Mouse (Mus musculus): ENCODE results near the gene Gm21985. TPM values are rescaled to one million over a fixed set of nuclear protein-coding genes. Genes with fewer than 3 reads are reported as not detected.
"Not testable (repeated sequence)": the region's sequence is repeated elsewhere in the genome, so short reads cannot be mapped to it uniquely, and the experiment has no call there.

Gene Gm21985
- polyA plus RNA-seq, 1 experiment from 2014 or later: not detected

DNA sequence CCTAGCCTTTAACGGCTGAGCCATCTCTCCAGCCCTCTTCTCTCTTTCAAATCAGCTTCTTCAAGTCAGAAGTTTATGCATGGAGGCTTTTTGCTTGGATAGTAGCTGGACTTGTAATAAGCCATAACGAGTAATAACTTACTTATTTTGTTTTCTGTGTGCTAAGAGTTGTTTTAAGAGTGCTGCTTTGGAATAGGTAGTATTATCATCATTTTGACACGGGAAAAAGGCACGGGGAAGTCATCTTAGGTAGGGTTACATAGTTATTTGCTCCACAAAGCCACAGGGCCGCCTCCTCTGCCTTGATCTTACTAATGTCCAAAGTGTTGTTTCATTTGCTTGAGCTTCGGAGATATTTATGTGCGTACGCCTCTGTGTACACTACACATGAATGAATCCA is 114.0 kb downstream of the Gm21985 start:
- H3K4me2 ChIP-seq: peak overlapping the region; percentile 74
- H3K4me1 ChIP-seq: peaks cover 39% of the 10 kb centered on the region
- no peaks in the 10 kb centered on the region for H3K9me3 ChIP-seq (replicated peaks)
- H3K36me3 ChIP-seq: no peaks in the 10 kb centered on the region
- ATAC-seq: no peak
- H3K9ac ChIP-seq: peak overlapping the region; percentile 90
- peak overlapping the region; percentile 91 for H3K4me3 ChIP-seq
- no peaks in the 10 kb centered on the region for H3K27me3 ChIP-seq (replicated peaks)
- WGBS (ENCODE audit: insufficient replicate concordance): 38% methylated on average over 8 of the region's 8 CpGs
- H3K27ac ChIP-seq: peak overlapping the region; percentile 91

DNA sequence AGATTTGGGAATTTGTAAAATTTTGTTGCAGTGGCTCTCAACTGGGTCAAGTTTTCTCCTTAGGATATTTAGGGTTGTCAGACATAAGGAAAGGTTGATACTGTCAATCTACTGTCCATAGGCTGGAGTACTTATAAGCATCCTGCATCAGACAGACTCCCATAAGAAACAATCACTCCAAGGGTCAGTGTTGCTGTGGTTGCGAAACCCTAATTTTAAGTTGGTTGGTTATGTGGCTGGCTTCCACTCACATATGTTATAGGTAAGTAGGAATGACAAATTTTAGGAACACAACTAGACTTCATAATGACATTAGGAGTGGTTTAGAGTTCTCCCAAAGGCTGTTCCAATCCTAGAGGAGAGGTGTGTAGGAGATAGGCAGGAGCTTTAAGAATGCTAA is 115.1 kb downstream of the Gm21985 start:
- Histone ChIP-seq H3K4me3 (no peak overlapping the region), H3K4me1 (peaks cover 46% of the 10 kb centered on the region), H3K27me3 (replicated peaks) (no peaks in the 10 kb centered on the region), H3K36me3 (peaks cover 5% of the 10 kb centered on the region; the same call in 1 of the 2 replicates), H3K9ac (peak overlapping the region; percentile 90; the same call in 1 of the 2 replicates), H3K9me3 (replicated peaks) (no peaks in the 10 kb centered on the region), H3K4me2 (peak overlapping the region; percentile 74), H3K27ac (no peak overlapping the region)
- no peak for ATAC-seq
- WGBS (ENCODE audit: insufficient replicate concordance): 95% methylated on average over 1 of the region's 1 CpGs

GRCm38 (mm10) chr2:112390843-112391242 is 124.7 kb downstream of the Gm21985 start:
- peaks cover 17% of the 10 kb centered on the region for H3K4me1 ChIP-seq
- ATAC-seq: no peak
- WGBS (ENCODE audit: insufficient replicate concordance): 82% methylated on average over 5 of the region's 5 CpGs

DNA sequence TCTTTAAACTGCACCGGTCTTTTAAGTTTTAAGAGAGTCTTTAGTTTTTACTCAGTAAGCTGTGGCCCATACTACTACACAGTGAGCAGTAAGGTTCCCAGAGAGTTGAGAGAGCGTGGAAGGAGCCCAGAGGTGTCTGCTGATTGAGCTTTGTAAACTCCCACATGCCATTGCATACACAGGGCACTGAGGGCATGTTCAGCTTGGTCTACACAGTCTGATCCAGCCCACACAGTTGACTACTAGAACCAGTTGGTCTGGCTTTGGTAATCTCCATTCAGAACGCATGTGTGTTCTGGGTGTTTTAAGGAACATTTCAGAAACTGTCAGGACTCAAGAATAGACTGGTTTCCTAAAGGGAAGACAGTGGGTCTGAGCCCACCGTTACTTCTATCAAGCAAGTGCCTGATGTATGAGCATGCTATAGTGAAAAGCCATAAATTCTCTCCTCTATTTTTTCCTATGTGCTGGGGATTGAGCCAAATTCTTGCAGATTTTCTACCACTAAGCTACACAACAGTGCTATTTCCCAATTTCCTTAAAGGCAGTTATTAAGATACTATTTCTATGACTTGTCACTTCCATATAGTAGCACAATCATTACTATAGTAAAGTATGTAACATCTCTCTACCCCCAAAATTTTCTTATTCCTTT is 125.4 kb downstream of the Gm21985 start:
- Histone ChIP-seq H3K4me2 (no peak overlapping the region), H3K4me3 (no peak overlapping the region), H3K27me3 (replicated peaks) (no peaks in the 10 kb centered on the region), H3K36me3 (no peaks in the 10 kb centered on the region), H3K4me1 (peaks cover 18% of the 10 kb centered on the region), H3K9ac (no peak overlapping the region), H3K27ac (no peak overlapping the region), H3K9me3 (replicated peaks) (no peaks in the 10 kb centered on the region)
- 78% methylated on average over 4 of the region's 4 CpGs for whole genome bisulfite sequencing (ENCODE audit: insufficient replicate concordance)
- no peak for ATAC-seq

More at GRCm38 (mm10) chr2:112390843-112391242, 124.7 kb downstream of the Gm21985 start:
- Histone ChIP-seq H3K4me2 (no peak overlapping the region), H3K4me3 (no peak overlapping the region), H3K27me3 (replicated peaks) (no peaks in the 10 kb centered on the region), H3K27ac (no peak overlapping the region), H3K36me3 (peaks cover 2% of the 10 kb centered on the region; the same call in 1 of the 2 replicates), H3K9me3 (replicated peaks) (no peaks in the 10 kb centered on the region), H3K9ac (no peak overlapping the region)

- ATAC-seq: no peak
- Histone ChIP-seq H3K36me3 (no peaks in the 10 kb centered on the region), H3K27ac (no peak overlapping the region), H3K9ac (no peak overlapping the region), H3K4me3 (no peak overlapping the region), H3K4me1 (peaks cover 22% of the 10 kb centered on the region), H3K27me3 (replicated peaks) (no peaks in the 10 kb centered on the region), H3K4me2 (no peak overlapping the region), H3K9me3 (replicated peaks) (no peaks in the 10 kb centered on the region)
- 36% methylated on average over 1 of the region's 1 CpGs for WGBS (ENCODE audit: insufficient replicate concordance)
Observed at GRCm38 (mm10) chr2:112392689-112393088, 126.6 kb downstream of the Gm21985 start.

GRCm38 (mm10) chr2:112393958-112394357 is 127.8 kb downstream of the Gm21985 start:
- Histone ChIP-seq H3K9me3 (replicated peaks) (no peaks in the 10 kb centered on the region), H3K27me3 (replicated peaks) (no peaks in the 10 kb centered on the region), H3K4me2 (no peak overlapping the region), H3K27ac (no peak overlapping the region), H3K4me1 (peaks cover 22% of the 10 kb centered on the region), H3K9ac (no peak overlapping the region), H3K4me3 (no peak overlapping the region), H3K36me3 (no peaks in the 10 kb centered on the region)
- no peak for ATAC-seq

- H3K36me3 ChIP-seq: no peaks in the 10 kb centered on the region
- H3K27me3 ChIP-seq (replicated peaks): no peaks in the 10 kb centered on the region
- H3K4me3 ChIP-seq: no peak overlapping the region
- 24% methylated on average over 1 of the region's 1 CpGs for WGBS (ENCODE audit: insufficient replicate concordance)
- no peak overlapping the region for H3K9ac ChIP-seq
- peak; percentile 57; the same call in 1 of the 2 replicates for ATAC-seq
- no peak overlapping the region for H3K27ac ChIP-seq
- H3K4me1 ChIP-seq: peaks cover 12% of the 10 kb centered on the region
- H3K4me2 ChIP-seq: no peak overlapping the region
- H3K9me3 ChIP-seq (replicated peaks): no peaks in the 10 kb centered on the region
Observed at GRCm38 (mm10) chr2:112396649-112397048, 130.5 kb downstream of the Gm21985 start.

GRCm38 (mm10) chr2:112407030-112407429 is 140.9 kb downstream of the Gm21985 start:
- no peak overlapping the region for H3K4me3 ChIP-seq
- H3K27me3 ChIP-seq (replicated peaks): no peaks in the 10 kb centered on the region
- ATAC-seq: no peak
- H3K36me3 ChIP-seq: peaks cover 49% of the 10 kb centered on the region
- no peak overlapping the region for H3K9ac ChIP-seq
- WGBS (ENCODE audit: insufficient replicate concordance): 87% methylated on average over 3 of the region's 3 CpGs
- no peak overlapping the region for H3K4me2 ChIP-seq
- H3K9me3 ChIP-seq (replicated peaks): no peaks in the 10 kb centered on the region
- no peaks in the 10 kb centered on the region for H3K4me1 ChIP-seq
- no peak overlapping the region for H3K27ac ChIP-seq

- Histone ChIP-seq H3K4me2 (no peak overlapping the region), H3K36me3 (no peaks in the 10 kb centered on the region), H3K27ac (no peak overlapping the region), H3K4me3 (no peak overlapping the region), H3K9ac (no peak overlapping the region), H3K4me1 (peaks cover 5% of the 10 kb centered on the region; the same call in 1 of the 2 replicates), H3K9me3 (replicated peaks) (no peaks in the 10 kb centered on the region), H3K27me3 (replicated peaks) (peaks cover 3% of the 10 kb centered on the region; the same call in 1 of the 2 replicates)
- no peak; the same call in 1 of the 2 replicates for ATAC-seq
- whole genome bisulfite sequencing (ENCODE audit: insufficient replicate concordance): 27% methylated on average over 3 of the region's 3 CpGs
Observed at GRCm38 (mm10) chr2:112425308-112425707, 159.2 kb downstream of the Gm21985 start.

DNA sequence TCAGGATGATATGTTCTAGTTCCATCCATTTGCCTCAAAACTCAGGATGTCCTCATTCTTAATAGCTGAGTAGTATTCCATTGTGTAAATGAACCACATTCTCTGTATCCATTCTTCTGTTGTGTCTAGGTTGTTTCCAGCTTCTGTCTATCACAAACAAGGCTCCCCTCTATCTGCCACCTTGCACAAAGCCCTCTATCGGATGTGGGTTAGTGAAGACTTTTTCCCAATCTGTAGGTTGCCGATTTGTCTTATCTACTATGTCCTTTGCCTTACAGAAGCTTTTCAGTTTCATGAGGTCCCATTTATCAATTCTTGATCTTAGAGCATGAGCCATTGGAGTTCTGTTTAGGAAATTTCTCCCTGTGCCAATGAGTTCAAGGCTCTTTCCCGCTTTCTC is 162.4 kb downstream of the Gm21985 start:
- H3K27me3 ChIP-seq (replicated peaks); H3K36me3 ChIP-seq; H3K4me2 ChIP-seq; H3K4me1 ChIP-seq; ATAC-seq; H3K27ac ChIP-seq; H3K4me3 ChIP-seq; H3K9me3 ChIP-seq (replicated peaks); H3K9ac ChIP-seq: not testable (repeated sequence)
- 71% methylated on average over 3 of the region's 3 CpGs for WGBS (ENCODE audit: insufficient replicate concordance)

DNA sequence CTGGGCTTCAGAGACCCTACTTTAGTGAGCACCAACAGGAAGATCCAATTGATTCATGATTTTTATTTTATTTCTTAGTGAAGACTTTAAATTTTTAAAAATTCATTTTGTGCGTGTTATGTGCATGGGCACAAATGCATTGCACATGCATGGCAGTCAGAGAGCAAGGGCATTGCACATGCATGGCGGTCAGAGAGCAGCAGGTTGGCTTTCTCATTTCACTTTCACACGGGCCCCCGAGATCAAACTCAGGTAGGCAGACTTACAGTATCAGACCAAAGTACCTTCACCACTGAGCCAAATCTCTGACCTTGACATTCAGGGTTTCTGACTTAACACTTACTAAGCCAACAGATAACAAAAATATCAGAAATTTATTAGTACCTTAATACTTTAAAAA is 163.6 kb downstream of the Gm21985 start:
- no peaks in the 10 kb centered on the region for H3K36me3 ChIP-seq
- 64% methylated on average over 4 of the region's 4 CpGs for WGBS (ENCODE audit: insufficient replicate concordance)
- no peak overlapping the region for H3K4me2 ChIP-seq
- peaks cover 8% of the 10 kb centered on the region; the same call in 1 of the 2 replicates for H3K4me1 ChIP-seq
- no peak overlapping the region for H3K9ac ChIP-seq
- no peaks in the 10 kb centered on the region for H3K27me3 ChIP-seq (replicated peaks)
- no peaks in the 10 kb centered on the region for H3K9me3 ChIP-seq (replicated peaks)
- H3K4me3 ChIP-seq: no peak overlapping the region
- ATAC-seq: no peak
- no peak overlapping the region for H3K27ac ChIP-seq

DNA sequence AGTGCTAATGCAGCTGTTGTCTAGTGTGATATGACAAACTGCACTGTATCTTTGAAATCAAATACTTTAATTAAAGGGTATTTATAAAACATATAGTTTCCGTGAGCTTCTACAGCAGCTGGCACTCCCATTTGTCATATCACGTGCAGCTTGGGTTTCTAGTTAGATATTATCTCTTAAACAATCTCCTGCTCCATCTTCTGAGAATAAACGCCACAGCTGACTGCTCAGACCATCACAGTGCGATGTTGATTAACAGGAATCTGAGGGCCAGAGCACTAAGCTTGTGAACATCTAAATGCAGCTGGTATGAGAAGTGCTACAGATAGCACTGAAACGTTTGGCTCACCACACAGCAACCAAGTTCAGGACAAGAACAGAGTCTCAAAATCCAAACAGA is 164.3 kb downstream of the Gm21985 start:
- H3K4me3 ChIP-seq: no peak overlapping the region
- no peaks in the 10 kb centered on the region for H3K27me3 ChIP-seq (replicated peaks)
- H3K36me3 ChIP-seq: no peaks in the 10 kb centered on the region
- H3K9ac ChIP-seq: no peak overlapping the region
- peaks cover 6% of the 10 kb centered on the region; the same call in 1 of the 2 replicates for H3K4me1 ChIP-seq
- no peak overlapping the region for H3K4me2 ChIP-seq
- 51% methylated on average over 5 of the region's 5 CpGs for WGBS (ENCODE audit: insufficient replicate concordance)
- no peak overlapping the region for H3K27ac ChIP-seq
- ATAC-seq: no peak
- H3K9me3 ChIP-seq (replicated peaks): no peaks in the 10 kb centered on the region

DNA sequence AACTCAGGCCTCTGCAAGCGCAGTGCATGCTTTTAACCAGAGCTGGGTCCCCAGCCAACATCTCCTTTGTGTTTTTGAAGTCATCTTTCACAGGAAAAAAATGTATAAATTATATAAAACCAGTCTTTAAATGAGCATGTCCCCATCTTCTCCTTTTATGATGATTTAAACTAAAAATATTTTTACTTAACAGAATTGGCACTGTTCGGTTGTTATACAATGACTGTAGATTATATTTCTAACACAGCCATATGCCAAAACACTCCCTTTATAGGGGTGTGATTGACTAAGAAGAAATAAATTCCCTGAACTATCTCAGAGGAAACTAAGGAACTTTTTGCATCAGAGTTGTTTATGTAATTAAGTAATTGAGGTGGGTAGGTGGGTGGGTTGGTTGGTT is 166.4 kb downstream of the Gm21985 start:
- Histone ChIP-seq H3K27me3 (replicated peaks) (no peaks in the 10 kb centered on the region), H3K4me3 (no peak overlapping the region), H3K4me1 (peaks cover 3% of the 10 kb centered on the region; the same call in 1 of the 2 replicates), H3K4me2 (no peak overlapping the region), H3K27ac (no peak overlapping the region), H3K36me3 (no peaks in the 10 kb centered on the region), H3K9me3 (replicated peaks) (no peaks in the 10 kb centered on the region), H3K9ac (no peak overlapping the region)
- WGBS (ENCODE audit: insufficient replicate concordance): 75% methylated on average over 2 of the region's 2 CpGs
- ATAC-seq: no peak

Measured in liver, embryonic 12.5 days (tissue).